Mouse (Mus musculus) cerebellum, adult 2 months (tissue): ENCODE data around the gene Scel.

ENCODE experiments used
- CTCF ChIP-seq: fragments of 200-500 bp; IDR thresholded peaks from 2 replicates; pipeline ENCODE4 v1.5.1; 2011; ENCODE audit warnings: low read depth, mild to moderate bottlenecking, control low read depth, low read length, moderate library complexity, borderline replicate concordance; ENCODE audit not compliant: insufficient read depth
- POLR2A ChIP-seq: fragments of 200-500 bp; IDR thresholded peaks from 2 replicates; pipeline ENCODE4 v1.6.1; 2011; ENCODE audit warnings: low read length, control low read depth, borderline replicate concordance; ENCODE audit not compliant: insufficient read depth

- TF ChIP-seq CTCF (no peak), POLR2A (no peak)
These were observed 94.9 kb downstream of the Scel start for GRCm38 (mm10) chr14:103608063-103608462.
